Comparison of ENCODE assay signal across 14 mouse cellular contexts in genomic region chr12:116235356-116235755, GRCm38 (mm10). TPM values are rescaled to one million over a fixed set of nuclear protein-coding genes. Genes with fewer than 3 reads are reported as not detected.
A peak's percentile ranks its signal among the peaks of the same experiment; 100 is the strongest.
DNase-seq lines count a peak whose midpoint lies in the region; ATAC-seq and TF ChIP-seq lines count a peak whose summit lies in the region.
"Had no signal": no experiment of that assay in that cellular context is flagged by ENCODE, and none has a peak within 500 bp of the region (broad histone marks: within the 10 kb centered on the region; RNA-seq: fewer than 3 reads in every experiment).

No protein-coding gene starts in this region.

- H3K4me2 ChIP-seq in intestine, embryonic 15.5 days (replicated peaks), result no peak overlapping the region
- no peak overlapping the region for H3K4me2 ChIP-seq in intestine, embryonic 16.5 days (ENCODE audit: low read depth, low read length)
- H3K4me2 ChIP-seq: embryonic facial prominence, embryonic 15.5 days; liver, embryonic 13.5 days had no signal

- ATAC-seq in intestine, embryonic 15.5 days, result peak; percentile 27; the same call in 1 of the 2 replicates
- no peak for ATAC-seq in intestine, embryonic 16.5 days
- peak; percentile 76 for ATAC-seq in megakaryocyte progenitor cell, adult 5-6 weeks (replicated peaks; ENCODE audit: poor library complexity)

- H3K9me3 ChIP-seq in intestine, embryonic 15.5 days, result no peaks in the 10 kb centered on the region
- no peaks in the 10 kb centered on the region for H3K9me3 ChIP-seq in intestine, embryonic 16.5 days (ENCODE audit: control insufficient read depth, low read length)
- no peaks in the 10 kb centered on the region for H3K9me3 ChIP-seq in MEL (replicated peaks; ENCODE audit: insufficient read depth, low read length)
- H3K9me3 ChIP-seq: embryonic facial prominence, embryonic 15.5 days; liver, embryonic 13.5 days had no signal

- no peak overlapping the region for H3K4me3 ChIP-seq in intestine, embryonic 15.5 days (replicated peaks)
- H3K4me3 ChIP-seq in intestine, embryonic 16.5 days (ENCODE audit: low read length), result no peak overlapping the region
- H3K4me3 ChIP-seq in MEL (ENCODE audit: control insufficient read depth in 1 of 2, insufficient read depth in 1 of 2, low read depth in 2 of 2, low read length in 2 of 2), result no peak overlapping the region
- H3K4me3 ChIP-seq: embryonic facial prominence, embryonic 15.5 days; liver, embryonic 13.5 days had no signal

- H3K9ac ChIP-seq in intestine, embryonic 15.5 days, result no peak overlapping the region
- no peak overlapping the region for H3K9ac ChIP-seq in intestine, embryonic 16.5 days (ENCODE audit: low read depth, low read length)
- H3K9ac ChIP-seq in MEL (ENCODE audit: control insufficient read depth, low read depth, low read length, poor library complexity, severe bottlenecking), result no peak overlapping the region
- H3K9ac ChIP-seq: embryonic facial prominence, embryonic 15.5 days; liver, embryonic 13.5 days had no signal

- peak; percentile 24 to 69 (median 41); a peak in 4 of 6 replicates for TF ChIP-seq CTCF in MEL (IDR thresholded peaks at IDR 0.05 in 2 of 3, conservative IDR thresholded peaks at IDR 0.05 in 1 of 3; ENCODE audit: control insufficient read depth in 1 of 3, insufficient read depth in 1 of 3, low read depth in 2 of 3, low read length in 3 of 3, poor library complexity in 1 of 3, severe bottlenecking in 1 of 3)

- TF ChIP-seq RAD21 in MEL (IDR thresholded peaks at IDR 0.05; ENCODE audit: low read depth, low read length), result peak; percentile 87

- WGBS in intestine, embryonic 15.5 days, result 74% methylated on average over 4 of the region's 4 CpGs
- 78% methylated on average over 4 of the region's 4 CpGs for WGBS in intestine, embryonic 16.5 days

- H3K36me3 ChIP-seq in intestine, embryonic 15.5 days, result no peaks in the 10 kb centered on the region
- no peaks in the 10 kb centered on the region for H3K36me3 ChIP-seq in intestine, embryonic 16.5 days (ENCODE audit: control insufficient read depth, insufficient read depth, low read length)
- H3K36me3 ChIP-seq in MEL (ENCODE audit: control insufficient read depth in 1 of 2, insufficient read depth in 2 of 2, low read length in 2 of 2), result no peaks in the 10 kb centered on the region; a peak in 1 of 4 replicates
- H3K36me3 ChIP-seq: liver, embryonic 13.5 days had no signal

- DNase-seq in A20 (ENCODE audit: low read depth, low spot score) (peak; percentile 11), MEL (ENCODE audit: low read depth, low spot score) (peak; percentile 57)
- DNase-seq in yolk sac, embryonic 10.5 days (ENCODE audit: low spot score), result no peak
- no peak for DNase-seq in ovary, postnatal 36 days (ENCODE audit: low spot score)
- DNase-seq in kidney, postnatal 14 days, result no peak
- DNase-seq: heart, postnatal 14 days; liver, embryonic 13.5 days; right cerebral cortex, postnatal 25 days had no signal

- TF ChIP-seq POLR2A in MEL (IDR thresholded peaks at IDR 0.05; ENCODE audit: control insufficient read depth in 1 of 2, insufficient read depth in 1 of 2, low read depth in 1 of 2, low read length in 2 of 2, poor library complexity in 1 of 2), result no peak

- no peak for TF ChIP-seq EP300 in MEL (IDR thresholded peaks at IDR 0.05; ENCODE audit: low read depth in 1 of 2, low read length in 2 of 2)

- no peak overlapping the region for H3K27ac ChIP-seq in intestine, embryonic 15.5 days
- H3K27ac ChIP-seq in intestine, embryonic 16.5 days (ENCODE audit: low read length), result no peak overlapping the region
- no peak overlapping the region for H3K27ac ChIP-seq in MEL (ENCODE audit: control insufficient read depth, low read depth, low read length)
- H3K27ac ChIP-seq: embryonic facial prominence, embryonic 15.5 days; liver, embryonic 13.5 days had no signal

- H3K79me2 ChIP-seq in MEL (ENCODE audit: control insufficient read depth, insufficient read depth, low read length, poor library complexity), result no peaks in the 10 kb centered on the region

- no peaks in the 10 kb centered on the region for H3K27me3 ChIP-seq in intestine, embryonic 15.5 days (replicated peaks)
- no peaks in the 10 kb centered on the region for H3K27me3 ChIP-seq in intestine, embryonic 16.5 days (replicated peaks; ENCODE audit: control insufficient read depth, insufficient read depth, low read length)
- H3K27me3 ChIP-seq in MEL (ENCODE audit: control insufficient read depth in 1 of 2, insufficient read depth in 2 of 2, low read length in 2 of 2), result no peaks in the 10 kb centered on the region
- H3K27me3 ChIP-seq: embryonic facial prominence, embryonic 15.5 days; liver, embryonic 13.5 days had no signal

- no peaks in the 10 kb centered on the region for H3K4me1 ChIP-seq in intestine, embryonic 15.5 days (replicated peaks)
- H3K4me1 ChIP-seq in intestine, embryonic 16.5 days (ENCODE audit: control insufficient read depth, insufficient read depth, low read length), result no peaks in the 10 kb centered on the region
- H3K4me1 ChIP-seq in MEL (ENCODE audit: control insufficient read depth in 1 of 2, insufficient read depth in 2 of 2, low read length in 2 of 2), result no peaks in the 10 kb centered on the region
- H3K4me1 ChIP-seq: embryonic facial prominence, embryonic 15.5 days; liver, embryonic 13.5 days had no signal

TF ChIP-seq in MEL, 35 proteins besides CTCF, POLR2A, EP300 and RAD21:
- TF ChIP-seq ZNF384 (IDR thresholded peaks at IDR 0.05; ENCODE audit: low read depth, low read length) (no peak), KAT2A (conservative IDR thresholded peaks at IDR 0.05; ENCODE audit: low read depth, low read length) (no peak), SMC3 (IDR thresholded peaks at IDR 0.05; ENCODE audit: low read depth, low read length) (peak; percentile 83), MAFK (IDR thresholded peaks at IDR 0.05; ENCODE audit: borderline replicate concordance, low read depth, low read length) (no peak), SIN3A (IDR thresholded peaks at IDR 0.05; ENCODE audit: low read length) (no peak), ZC3H11A (IDR thresholded peaks at IDR 0.05; ENCODE audit: low read depth, low read length) (peak; percentile 85)

RNA-seq across cellular contexts. Expression of gene Wdr60, which starts 27.5 kb away (rescaled TPM):
- polyA plus RNA-seq in intestine, embryonic 15.5 days (2015; fragmentation: Nextera tagmentation; extraction: Ambion mirVana), result 11.2 and 11.8 TPM in 2 replicates
- polyA plus RNA-seq in intestine, embryonic 16.5 days (2015; fragmentation: Nextera tagmentation; extraction: Ambion mirVana), result 10.7 and 11.0 TPM in 2 replicates
- 18.3 and 19.8 TPM in 2 replicates for total RNA-seq in MEL (2012; rRNA removed)
- 10 to 100 TPM in 1 of 2 experiments, not detected in 1; 21.0 TPM for polyA plus RNA-seq in MEL (2012; ENCODE audit: insufficient read depth in 1 of 2, insufficient read length in 2 of 2, low read depth in 1 of 2, low replicate concordance in 2 of 2, missing spikeins in 1 of 2)
- 3.3 and 16.3 TPM in 2 replicates for total RNA-seq in megakaryocyte progenitor cell, adult 5-6 weeks (2015)
- 5.1 and 8.4 TPM in 2 replicates for total RNA-seq in megakaryocyte progenitor cell, adult 5-6 weeks (2017)

RNA-seq across cellular contexts. Expression of gene Gm11027, which starts 39.8 kb away (rescaled TPM):
- polyA plus RNA-seq in intestine, embryonic 15.5 days (2015; fragmentation: Nextera tagmentation; extraction: Ambion mirVana), result not detected in 2 replicates
- polyA plus RNA-seq in intestine, embryonic 16.5 days (2015; fragmentation: Nextera tagmentation; extraction: Ambion mirVana), result not detected in 2 replicates
- not detected in 2 replicates for total RNA-seq in MEL (2012; rRNA removed)
- polyA plus RNA-seq in MEL (2012; ENCODE audit: insufficient read depth in 1 of 2, insufficient read length in 2 of 2, low read depth in 1 of 2, low replicate concordance in 2 of 2, missing spikeins in 1 of 2), result not detected
- total RNA-seq in megakaryocyte progenitor cell, adult 5-6 weeks (2015), result not detected in 2 replicates
- not detected in 2 replicates for total RNA-seq in megakaryocyte progenitor cell, adult 5-6 weeks (2017)
- total RNA-seq: gastrocnemius, adult 18-20 months; heart, postnatal 14 days; layer of hippocampus, adult 8-10 months had no signal
- polyA plus RNA-seq: embryonic facial prominence, embryonic 15.5 days; liver, embryonic 13.5 days had no signal

RNA-seq across cellular contexts. Expression of gene Esyt2, which starts 45.6 kb away (rescaled TPM):
- 22.7 and 23.6 TPM in 2 replicates for polyA plus RNA-seq in intestine, embryonic 15.5 days (2015; fragmentation: Nextera tagmentation; extraction: Ambion mirVana)
- polyA plus RNA-seq in intestine, embryonic 16.5 days (2015; fragmentation: Nextera tagmentation; extraction: Ambion mirVana), result 15.7 and 18.0 TPM in 2 replicates
- 43.2 and 47.5 TPM in 2 replicates for total RNA-seq in MEL (2012; rRNA removed)
- polyA plus RNA-seq in MEL (2012; ENCODE audit: insufficient read depth in 1 of 2, insufficient read length in 2 of 2, low read depth in 1 of 2, low replicate concordance in 2 of 2, missing spikeins in 1 of 2), result 10 to 100 TPM; 45.3 to 77.7 TPM
- 37.6 and 41.7 TPM in 2 replicates for total RNA-seq in megakaryocyte progenitor cell, adult 5-6 weeks (2015)
- 31.6 and 47.6 TPM in 2 replicates for total RNA-seq in megakaryocyte progenitor cell, adult 5-6 weeks (2017)

Comparison
In these comparisons a context has a peak if more than half of its experiments do, and no peak if none do; other contexts are left out.
1. DNase-seq: peak in A20 (single experiment) and MEL (single experiment); none in yolk sac, embryonic 10.5 days (single experiment), ovary, postnatal 36 days (single experiment) and kidney, postnatal 14 days (single experiment).